In genomic region chr9:123930476-123930875, GRCm38 (mm10) we compare ENCODE assay signal across 23 mouse cellular contexts. TPM values are rescaled to one million over a fixed set of nuclear protein-coding genes. Genes with fewer than 3 reads are reported as not detected.
DNase-seq lines count a peak whose midpoint lies in the region; ATAC-seq and TF ChIP-seq lines count a peak whose summit lies in the region.
"Had no signal": no experiment of that assay in that cellular context is flagged by ENCODE, and none has a peak within 500 bp of the region (broad histone marks: within the 10 kb centered on the region; RNA-seq: fewer than 3 reads in every experiment).

No protein-coding gene starts in this region.

- ATAC-seq in liver, embryonic 11.5 days (replicated peaks; ENCODE audit: low FRiP score), result no peak
- no peak for ATAC-seq in neural tube, embryonic 15.5 days (ENCODE audit: low FRiP score)
- ATAC-seq: forebrain, postnatal 0 days; intestine, embryonic 15.5 days; midbrain, embryonic 16.5 days had no signal

- peak overlapping the region; percentile 62 for H3K27ac ChIP-seq in layer of hippocampus, adult 2 months
- H3K27ac ChIP-seq in thymus, adult 2 months (ENCODE audit: control insufficient read depth, insufficient read depth, low read length), result peak overlapping the region; percentile 0; the same call in 1 of the 2 replicates
- peak overlapping the region; percentile 60; the same call in 1 of the 2 replicates for H3K27ac ChIP-seq in liver, embryonic 11.5 days (ENCODE audit: low read depth, low read length)
- peak overlapping the region; percentile 74 for H3K27ac ChIP-seq in small intestine, adult 2 months (ENCODE audit: insufficient read depth, low read depth, low read length)
- H3K27ac ChIP-seq in neural tube, embryonic 15.5 days (replicated peaks), result no peak overlapping the region
- H3K27ac ChIP-seq: embryonic facial prominence, embryonic 10.5 days; hindbrain, embryonic 12.5 days; intestine, embryonic 15.5 days; kidney, postnatal 0 days had no signal

- no peak for TF ChIP-seq POLR2A in thymus, adult 2 months (IDR thresholded peaks at IDR 0.05; ENCODE audit: control insufficient read depth, extremely low read depth, insufficient read depth, low read length, poor library complexity)
- TF ChIP-seq POLR2A in small intestine, adult 2 months (IDR thresholded peaks at IDR 0.05; ENCODE audit: low read depth, low read length), result no peak

- no peaks in the 10 kb centered on the region for H3K9me3 ChIP-seq in liver, embryonic 11.5 days (ENCODE audit: control insufficient read depth, low read length)
- H3K9me3 ChIP-seq in neural tube, embryonic 15.5 days (replicated peaks), result no peaks in the 10 kb centered on the region
- H3K9me3 ChIP-seq: embryonic facial prominence, embryonic 10.5 days; hindbrain, embryonic 12.5 days; intestine, embryonic 15.5 days had no signal

- H3K27me3 ChIP-seq in thymus, adult 2 months (ENCODE audit: control insufficient read depth, insufficient read depth, low read length), result no peaks in the 10 kb centered on the region
- no peaks in the 10 kb centered on the region for H3K27me3 ChIP-seq in liver, embryonic 11.5 days (replicated peaks; ENCODE audit: control insufficient read depth, insufficient read depth, low read length)
- H3K27me3 ChIP-seq in small intestine, adult 2 months (ENCODE audit: control insufficient read depth, insufficient read depth, low read length), result no peaks in the 10 kb centered on the region
- no peaks in the 10 kb centered on the region for H3K27me3 ChIP-seq in neural tube, embryonic 15.5 days (replicated peaks)
- H3K27me3 ChIP-seq: hindbrain, embryonic 12.5 days; intestine, embryonic 15.5 days had no signal

- 75% methylated on average over 3 of the region's 3 CpGs for WGBS in thymus, adult 2 months
- WGBS in liver, embryonic 11.5 days, result 66% methylated on average over 3 of the region's 3 CpGs
- 75% methylated on average over 3 of the region's 3 CpGs for WGBS in small intestine, adult 2 months
- WGBS in neural tube, embryonic 15.5 days, result 81% methylated on average over 3 of the region's 3 CpGs

- H3K4me2 ChIP-seq in liver, embryonic 11.5 days, result no peak overlapping the region
- H3K4me2 ChIP-seq in neural tube, embryonic 15.5 days, result no peak overlapping the region
- H3K4me2 ChIP-seq: heart, embryonic 11.5 days; hindbrain, embryonic 12.5 days; intestine, embryonic 15.5 days had no signal

- TF ChIP-seq CTCF in layer of hippocampus, adult 2 months (conservative IDR thresholded peaks at IDR 0.05), result no peak
- no peak for TF ChIP-seq CTCF in thymus, adult 2 months (IDR thresholded peaks at IDR 0.05; ENCODE audit: borderline replicate concordance, control insufficient read depth, extremely low read depth, insufficient read depth, low read length, poor library complexity)
- TF ChIP-seq CTCF in small intestine, adult 2 months (IDR thresholded peaks at IDR 0.05; ENCODE audit: extremely low read depth, insufficient read length, insufficient replicate concordance, low read depth, low read length), result no peak

- no peak for DNase-seq in layer of hippocampus, adult 2 months (ENCODE audit: low spot score in 2 of 2)
- no peak for DNase-seq in layer of hippocampus, adult 9-10 months (ENCODE audit: low spot score)
- DNase-seq in thymus, adult 2 months, result no peak
- no peak for DNase-seq in thymus, postnatal 4 days
- DNase-seq in liver, embryonic 11.5 days (ENCODE audit: low spot score), result no peak
- no peak for DNase-seq in layer of hippocampus, adult 8-10 months (ENCODE audit: low spot score in 2 of 2)
- DNase-seq: adrenal gland, postnatal 36 days; cerebellum, postnatal 14 days; gastrocnemius, postnatal 25 days; layer of hippocampus, adult 9-11 months; lung, adult 18-20 months had no signal

- H3K36me3 ChIP-seq in thymus, adult 2 months (ENCODE audit: control insufficient read depth, insufficient read depth, low read length), result no peaks in the 10 kb centered on the region
- no peaks in the 10 kb centered on the region for H3K36me3 ChIP-seq in liver, embryonic 11.5 days (ENCODE audit: control insufficient read depth, insufficient read depth, low read length)
- H3K36me3 ChIP-seq in small intestine, adult 2 months (ENCODE audit: control insufficient read depth, insufficient read depth, low read length), result no peaks in the 10 kb centered on the region
- H3K36me3 ChIP-seq in neural tube, embryonic 15.5 days, result no peaks in the 10 kb centered on the region
- H3K36me3 ChIP-seq: embryonic facial prominence, embryonic 10.5 days; hindbrain, embryonic 12.5 days; intestine, embryonic 15.5 days had no signal

- H3K9ac ChIP-seq in liver, embryonic 11.5 days (ENCODE audit: low read depth, low read length), result no peak overlapping the region
- H3K9ac ChIP-seq in neural tube, embryonic 15.5 days (replicated peaks), result no peak overlapping the region
- H3K9ac ChIP-seq: forebrain, postnatal 0 days; hindbrain, embryonic 12.5 days; intestine, embryonic 15.5 days had no signal

- H3K4me3 ChIP-seq in layer of hippocampus, adult 2 months, result no peak overlapping the region
- no peak overlapping the region for H3K4me3 ChIP-seq in thymus, adult 2 months (ENCODE audit: control insufficient read depth, insufficient read depth, low read length)
- no peak overlapping the region for H3K4me3 ChIP-seq in liver, embryonic 11.5 days (ENCODE audit: low read depth, low read length)
- no peak overlapping the region for H3K4me3 ChIP-seq in small intestine, adult 2 months (ENCODE audit: low read depth, low read length)
- no peak overlapping the region for H3K4me3 ChIP-seq in neural tube, embryonic 15.5 days (replicated peaks)
- H3K4me3 ChIP-seq: embryonic facial prominence, embryonic 10.5 days; erythroblast, embryonic 14.5 days; hindbrain, embryonic 12.5 days; intestine, embryonic 15.5 days had no signal

- peaks cover 36% of the 10 kb centered on the region for H3K4me1 ChIP-seq in thymus, adult 2 months (replicated peaks; ENCODE audit: control insufficient read depth, insufficient read depth, low read length)
- peaks cover 39% of the 10 kb centered on the region for H3K4me1 ChIP-seq in liver, embryonic 11.5 days (replicated peaks; ENCODE audit: control insufficient read depth, insufficient read depth, low read length)
- H3K4me1 ChIP-seq in small intestine, adult 2 months (ENCODE audit: control insufficient read depth, insufficient read depth, insufficient read length, low read length), result peaks cover 21% of the 10 kb centered on the region
- peaks cover 5% of the 10 kb centered on the region for H3K4me1 ChIP-seq in neural tube, embryonic 15.5 days

RNA-seq across cellular contexts. Expression of gene Ccr1, which starts 38.0 kb away (rescaled TPM):
- total RNA-seq in layer of hippocampus, adult 2 months (2021), result under 1 TPM in 1 of 2 experiments, not detected in 1; 0.46 TPM
- polyA plus RNA-seq in thymus, adult 2 months (2012; rRNA removed), result 1.3 and 1.8 TPM in 2 replicates
- polyA plus RNA-seq in liver, embryonic 11.5 days (2014; fragmentation: Nextera tagmentation; extraction: Ambion mirVana), result 1.9 and 2.0 TPM in 2 replicates
- 1.2 and 1.3 TPM in 2 replicates for polyA plus RNA-seq in small intestine, adult 2 months (2012; rRNA removed)
- polyA plus RNA-seq in neural tube, embryonic 15.5 days (2015; fragmentation: Nextera tagmentation; extraction: Ambion mirVana), result 0.65 and 1.5 TPM in 2 replicates
- total RNA-seq in layer of hippocampus, adult 8-10 months (2022), result under 1 TPM; 0.11 to 0.16 (median 0.14) TPM
- polyA plus RNA-seq: erythroblast, embryonic 14.5 days had no signal

RNA-seq across cellular contexts. Expression of gene Ccr1l1, which starts 47.7 kb away (rescaled TPM):
- total RNA-seq in layer of hippocampus, adult 2 months (2021), result not detected
- polyA plus RNA-seq in thymus, adult 2 months (2012; rRNA removed), result 0.22 TPM in 1 of 2 replicates, not detected in the other
- not detected in 2 replicates for polyA plus RNA-seq in liver, embryonic 11.5 days (2014; fragmentation: Nextera tagmentation; extraction: Ambion mirVana)
- polyA plus RNA-seq in small intestine, adult 2 months (2012; rRNA removed), result not detected in 2 replicates
- not detected in 2 replicates for polyA plus RNA-seq in neural tube, embryonic 15.5 days (2015; fragmentation: Nextera tagmentation; extraction: Ambion mirVana)
- total RNA-seq in layer of hippocampus, adult 8-10 months (2022), result not detected
- total RNA-seq: adrenal gland, postnatal 36 days; forebrain, postnatal 0 days; gastrocnemius, postnatal 25 days; left cerebral cortex, postnatal 25 days had no signal
- polyA plus RNA-seq: embryonic facial prominence, embryonic 10.5 days; erythroblast, embryonic 14.5 days; forebrain, postnatal 0 days; heart, embryonic 11.5 days; hindbrain, embryonic 12.5 days; intestine, embryonic 15.5 days; kidney, postnatal 0 days; midbrain, embryonic 16.5 days; stomach, embryonic 14.5 days had no signal
